Mouse (Mus musculus): ENCODE results near the gene Tmem30b. TPM values are rescaled to one million over a fixed set of nuclear protein-coding genes. Genes with fewer than 3 reads are reported as not detected.
"Not testable (repeated sequence)": the region's sequence is repeated elsewhere in the genome, so short reads cannot be mapped to it uniquely, and the experiment has no call there.

Tmem30b gene
- total RNA-seq, 2 experiments from 2014 or later, result 0.30 to 0.40 TPM

- DNase-seq (ENCODE audit: low spot score in 2 of 2), result peak; percentile 47 to 61
These were observed 12.5 kb upstream of the Tmem30b start for GRCm38 (mm10) chr12:73558525-73559195.

GRCm38 (mm10) chr12:73554155-73554554, 8.0 kb upstream of the Tmem30b start:
- peak; percentile 77 to 78 for DNase-seq (ENCODE audit: low spot score in 2 of 2)

GRCm38 (mm10) chr12:73548259-73548658, 2.1 kb upstream of the Tmem30b start:
- DNase-seq (ENCODE audit: low spot score in 2 of 2), result no peak

- DNase-seq (ENCODE audit: low spot score in 2 of 2), result no peak
These were observed 1.5 kb upstream of the Tmem30b start for GRCm38 (mm10) chr12:73547646-73548045.

- DNase-seq (ENCODE audit: low spot score in 2 of 2), result no peak
These were observed 513 bp downstream of the Tmem30b start for GRCm38 (mm10) chr12:73545672-73546085.

- no peak for DNase-seq (ENCODE audit: low spot score in 2 of 2)
These were observed 1.2 kb downstream of the Tmem30b start for GRCm38 (mm10) chr12:73544736-73545671.

- DNase-seq (ENCODE audit: low spot score in 2 of 2), result no peak
These were observed 3.0 kb downstream of the Tmem30b start for GRCm38 (mm10) chr12:73543191-73543590.

GRCm38 (mm10) chr12:73540402-73540801, 5.8 kb downstream of the Tmem30b start:
- no peak for DNase-seq (ENCODE audit: low spot score in 2 of 2)

GRCm38 (mm10) chr12:73539151-73539550, 7.0 kb downstream of the Tmem30b start:
- no peak for DNase-seq (ENCODE audit: low spot score in 2 of 2)

GRCm38 (mm10) chr12:73538139-73538508, 8.1 kb downstream of the Tmem30b start:
- not testable (repeated sequence) for DNase-seq (ENCODE audit: low spot score in 2 of 2)

GRCm38 (mm10) chr12:73537499-73538138, 8.6 kb downstream of the Tmem30b start:
- no peak for DNase-seq (ENCODE audit: low spot score in 2 of 2)

GRCm38 (mm10) chr12:73534591-73534990, 11.6 kb downstream of the Tmem30b start:
- peak; percentile 67 to 74 for DNase-seq (ENCODE audit: low spot score in 2 of 2)

- DNase-seq (ENCODE audit: low spot score in 2 of 2), result peak; percentile 49 to 55
These were observed 14.2 kb downstream of the Tmem30b start for GRCm38 (mm10) chr12:73531889-73532479.

GRCm38 (mm10) chr12:73529590-73529989, 16.6 kb downstream of the Tmem30b start:
- DNase-seq (ENCODE audit: low spot score in 2 of 2), result no peak

- DNase-seq (ENCODE audit: low spot score in 2 of 2), result no peak
These were observed 17.1 kb downstream of the Tmem30b start for GRCm38 (mm10) chr12:73529131-73529530.

- DNase-seq (ENCODE audit: low spot score in 2 of 2), result not testable (repeated sequence)
These were observed 18.1 kb downstream of the Tmem30b start for GRCm38 (mm10) chr12:73528142-73528541.

- DNase-seq (ENCODE audit: low spot score in 2 of 2), result no peak
These were observed 20.8 kb downstream of the Tmem30b start for GRCm38 (mm10) chr12:73525254-73525885.

- no peak for DNase-seq (ENCODE audit: low spot score in 2 of 2)
These were observed 23.1 kb downstream of the Tmem30b start for GRCm38 (mm10) chr12:73523066-73523465.

- DNase-seq (ENCODE audit: low spot score in 2 of 2), result no peak
These were observed 24.2 kb downstream of the Tmem30b start for GRCm38 (mm10) chr12:73521944-73522343.

GRCm38 (mm10) chr12:73521238-73521841, 24.9 kb downstream of the Tmem30b start:
- DNase-seq (ENCODE audit: low spot score in 2 of 2), result no peak
